Mouse (Mus musculus): Measurements from ENCODE around the gene Zbtb9.

DNA sequence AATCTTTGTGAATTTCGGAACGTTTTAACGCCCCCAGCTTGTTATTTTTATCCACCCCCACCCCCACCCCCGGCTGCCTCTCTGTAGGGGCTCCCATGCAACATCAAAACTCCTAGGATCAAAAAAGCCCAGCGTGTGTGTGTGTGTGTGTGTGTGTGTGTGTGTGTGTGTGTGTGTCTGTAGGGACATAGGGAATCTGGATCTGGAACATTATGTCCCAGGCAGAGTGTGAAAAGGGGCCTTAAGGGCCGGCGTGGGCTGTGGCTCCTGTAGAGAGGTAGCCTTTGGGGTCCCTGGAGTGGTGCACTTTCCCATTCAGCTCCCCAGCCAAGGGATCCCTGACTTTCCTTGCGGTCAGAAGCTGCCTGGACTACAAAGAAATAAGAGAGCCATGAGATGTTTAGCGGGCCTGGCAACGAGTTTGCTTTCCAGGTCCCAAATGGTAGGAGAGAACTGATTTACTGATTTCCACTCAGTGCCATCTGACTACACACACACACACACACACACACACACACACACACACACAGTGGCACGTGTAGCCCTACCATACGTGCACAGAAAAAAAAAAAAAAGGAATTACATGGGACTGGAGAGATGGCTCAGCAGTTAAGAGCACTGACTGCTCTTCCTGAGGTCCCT, 45.7 kb downstream of the Zbtb9 start:
- no peak for TF ChIP-seq CTCF (IDR thresholded peaks at IDR 0.05; ENCODE audit: borderline replicate concordance, insufficient read depth, low read length)
- no peak for TF ChIP-seq POLR2A (IDR thresholded peaks at IDR 0.05; ENCODE audit: low read depth, low read length)

All from embryonic fibroblast, embryonic 13.5 days (primary cell).